Mouse (Mus musculus) liver, embryonic 14.5 days (tissue): ENCODE results near the gene Slc22a1.

Experiments
- CTCF ChIP-seq: IDR thresholded peaks from 2 replicates; pipeline ENCODE4 v1.5.1; 2016; ENCODE audit warnings: antibody characterized with exemption, low read depth, control low read depth
- EP300 ChIP-seq: IDR thresholded peaks from 2 replicates; pipeline ENCODE4 v1.6.1; 2016; ENCODE audit warnings: antibody characterized with exemption, low read depth

DNA sequence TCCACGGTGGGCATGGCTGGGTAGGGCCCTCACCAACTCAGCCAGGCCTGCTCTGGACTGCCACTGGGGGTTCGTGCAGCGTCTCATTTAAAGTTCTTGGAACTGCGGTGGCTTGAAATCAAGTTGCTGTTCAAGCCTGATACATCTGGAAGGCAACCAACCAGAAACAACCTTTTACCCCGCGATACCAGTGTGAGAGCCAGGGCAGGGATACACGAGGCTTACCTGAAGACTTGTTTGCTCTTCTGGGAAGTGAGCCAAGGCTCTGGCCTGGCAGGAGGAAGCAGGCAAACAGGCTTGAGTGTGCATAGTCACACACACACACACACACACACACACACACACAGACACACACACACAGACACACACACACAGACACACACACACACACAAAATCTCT, at the start of gene Slc22a1:
- TF ChIP-seq CTCF (no peak), EP300 (no peak)
